Mouse (Mus musculus) Patski (cell line): ENCODE measurements at regions not wholly inside any gene's neighbourhood (a gene's known extent, or its start where the extent isn't known, plus 50 kb on each side); places are given as distances from the start of the nearest gene placed in this dataset.

Source experiments
- ATAC-seq: fragments of 100-300 bp; one replicate; pipeline ENCODE4 v1.8.0; 2021
- CTCF ChIA-PET: fragments of 350-600 bp; sonication (Branson Sonifier 250); formaldehyde crosslinking; loops from one replicate; lab custom pipeline; 2022; ENCODE audit warnings: inconsistent platforms; lab: Charles Lee
- POLR2A ChIA-PET: fragments of 350-600 bp; sonication (Branson Sonifier 250); formaldehyde crosslinking; loops from one replicate; lab custom pipeline; 2022; ENCODE audit warnings: antibody characterized with exemption, inconsistent platforms; lab: Charles Lee
- DNase-seq: peaks from one replicate; pipeline ENCODE4 v3.0.0-alpha.2; 2011; ENCODE audit warnings: low read depth, low spot score
- H3K27me3 ChIP-seq: fragments of 371-371 bp; one replicate; pipeline ENCODE4 v1.5.1; 2021
- CTCF ChIP-seq: fragments of 100-300 bp; IDR thresholded peaks from one replicate; pipeline ENCODE4 v1.5.1; 2021
- in situ Hi-C: fragments of 300-500 bp; cut with MboI; formaldehyde crosslinking; loops from 3 replicates; pipeline ENCODE4 v1.11.1; 2018; ENCODE audit warnings: low pct_unique_long_range_greater_than_20kb, mixed read lengths

DNA sequence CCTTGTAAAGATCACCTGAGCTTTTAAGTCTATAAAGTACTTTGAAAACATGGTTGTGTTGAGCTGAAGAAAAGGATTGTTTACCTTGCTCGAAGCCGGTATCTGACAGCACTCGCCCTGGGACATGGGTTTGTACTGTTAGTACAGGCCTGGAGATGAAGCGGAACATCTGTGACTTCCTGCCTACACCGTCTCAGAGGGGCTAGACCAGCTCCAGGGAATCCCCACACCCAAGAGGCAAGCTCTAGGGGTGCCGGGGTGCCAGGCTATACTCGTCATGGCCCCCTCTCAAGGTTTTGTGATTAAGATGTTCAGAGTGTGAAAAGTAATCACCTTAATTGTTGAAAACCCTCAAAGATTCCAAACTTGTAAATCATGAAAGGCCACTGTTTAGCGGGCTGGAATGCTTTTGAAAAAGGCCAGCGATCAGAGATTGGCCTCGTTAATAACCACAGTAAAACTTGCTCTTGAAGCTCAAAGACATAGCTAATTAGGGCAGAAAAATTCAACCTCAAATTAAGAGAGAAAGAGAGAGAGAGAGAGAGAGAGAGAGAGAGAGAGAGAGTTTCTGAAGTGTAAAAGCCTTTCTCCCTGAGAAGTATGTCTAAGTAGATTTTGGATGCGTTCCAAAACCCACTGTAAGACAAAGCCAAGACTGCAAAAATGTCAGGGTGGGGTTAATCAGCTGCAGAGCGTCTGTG, 202.9 kb downstream of the Mycn start:
- ChIA-PET CTCF (no interaction called here), POLR2A (interaction anchor here (0.6 to 0.7 kb wide), 2 partner anchors 143 to 428 kb away, joined by 3 to 4 read pairs; no protein-coding TSS in a partner anchor)
- DNase-seq: peak; percentile 55
- in situ Hi-C loops: no loop called here
- peak; percentile 62 for ATAC-seq
- H3K27me3 ChIP-seq: no peaks in the 10 kb centered on the region
- no peak for TF ChIP-seq CTCF

DNA sequence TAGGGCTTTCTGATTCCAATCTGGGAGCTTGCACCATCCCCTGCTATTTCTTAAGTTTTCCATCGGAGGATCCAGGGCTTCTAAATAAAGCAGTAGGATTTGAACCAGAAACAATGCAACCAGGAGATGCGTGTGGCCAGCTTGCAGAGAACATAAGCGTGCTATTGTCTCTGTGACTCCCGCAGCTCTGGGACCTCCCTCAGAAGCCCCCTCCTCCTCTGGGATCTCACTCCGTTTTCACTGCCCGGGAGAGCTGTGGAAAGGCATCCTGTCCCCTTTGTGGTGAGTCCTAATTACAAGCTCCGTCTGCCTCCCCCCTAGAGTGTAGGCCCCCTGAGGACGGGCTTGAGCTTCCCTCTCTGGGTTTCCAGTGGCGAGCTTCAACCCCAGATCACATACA, 215.9 kb downstream of the Mycn start:
- CTCF ChIA-PET: no interaction called here
- in situ Hi-C loops: no loop called here
- ATAC-seq: no peak
- no peaks in the 10 kb centered on the region for H3K27me3 ChIP-seq
- POLR2A ChIA-PET: no interaction called here
- DNase-seq: no peak
- no peak for TF ChIP-seq CTCF

GRCm38 (mm10) chr12:12725075-12725474, 216.6 kb downstream of the Mycn start:
- no peaks in the 10 kb centered on the region for H3K27me3 ChIP-seq
- no peak for TF ChIP-seq CTCF
- ATAC-seq (no peak), DNase-seq (no peak)
- in situ Hi-C loops: no loop called here
- ChIA-PET POLR2A (no interaction called here), CTCF (no interaction called here)

GRCm38 (mm10) chr12:12723724-12724487, 217.8 kb downstream of the Mycn start:
- ChIA-PET POLR2A (interaction anchor here (0.6 kb wide), 1 partner anchor 11 kb away, joined by 3 read pairs; no protein-coding TSS in a partner anchor), CTCF (interaction anchor here (1.3 kb wide), 2 partner anchors 8 to 10 kb away, joined by 3 to 4 read pairs; no protein-coding TSS in a partner anchor)
- DNase-seq: no peak
- in situ Hi-C loops: no loop called here
- H3K27me3 ChIP-seq: peaks cover 2% of the 10 kb centered on the region
- no peak for TF ChIP-seq CTCF
- no peak for ATAC-seq

DNA sequence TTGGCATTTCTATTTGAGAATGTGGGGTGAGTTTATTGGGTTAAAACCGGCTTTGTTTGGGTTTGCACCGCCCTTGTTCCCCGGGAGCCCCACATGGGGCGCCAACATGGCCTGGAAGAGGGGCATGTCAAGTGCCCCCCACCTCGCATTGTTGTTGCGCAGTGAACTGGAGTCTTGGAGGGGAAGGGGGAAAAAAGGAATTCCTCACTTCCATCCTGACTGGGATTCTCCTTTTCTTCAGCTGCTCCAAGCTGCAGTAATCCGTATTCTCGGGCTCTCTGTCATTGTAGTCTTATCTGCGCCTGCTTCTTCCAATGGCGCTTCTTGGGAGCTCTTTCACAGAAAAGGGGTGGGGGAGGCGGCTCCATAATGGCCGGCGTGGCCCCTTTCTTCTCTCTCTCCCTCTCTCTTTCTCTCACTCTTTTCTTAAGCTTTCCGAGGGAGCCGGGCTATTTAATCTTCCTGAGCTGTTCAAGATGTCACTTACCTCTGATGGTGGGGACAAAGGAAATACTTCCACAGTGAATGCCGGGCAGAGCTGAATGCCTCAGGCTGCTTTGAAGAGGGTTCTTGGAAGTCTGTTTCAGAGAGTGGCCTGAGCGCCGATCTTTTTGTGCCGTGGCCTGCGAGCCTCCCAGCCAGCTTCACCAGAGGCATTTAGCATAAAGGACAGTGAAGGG, 218.6 kb downstream of the Mycn start:
- in situ Hi-C loops: no loop called here
- H3K27me3 ChIP-seq: peaks cover 2% of the 10 kb centered on the region
- ChIA-PET CTCF (interaction anchor here (1.3 kb wide), 2 partner anchors 9 to 10 kb away, joined by 3 to 4 read pairs; no protein-coding TSS in a partner anchor), POLR2A (no interaction called here)
- ATAC-seq (no peak), DNase-seq (no peak)
- no peak for TF ChIP-seq CTCF

GRCm38 (mm10) chr12:12716691-12717090, 225.0 kb downstream of the Mycn start:
- TF ChIP-seq CTCF: no peak
- in situ Hi-C loops: no loop called here
- no peak for DNase-seq
- H3K27me3 ChIP-seq: peaks cover 2% of the 10 kb centered on the region
- POLR2A ChIA-PET: no interaction called here
- CTCF ChIA-PET: no interaction called here
- ATAC-seq: no peak

GRCm38 (mm10) chr12:12715956-12716669, 225.6 kb downstream of the Mycn start:
- DNase-seq (no peak), ATAC-seq (no peak)
- in situ Hi-C loops: no loop called here
- POLR2A ChIA-PET: interaction anchor here (0.7 kb wide), 1 partner anchor 18 kb away, joined by 3 read pairs; no protein-coding TSS in a partner anchor
- no peak for TF ChIP-seq CTCF
- H3K27me3 ChIP-seq: peaks cover 2% of the 10 kb centered on the region
- CTCF ChIA-PET: no interaction called here

DNA sequence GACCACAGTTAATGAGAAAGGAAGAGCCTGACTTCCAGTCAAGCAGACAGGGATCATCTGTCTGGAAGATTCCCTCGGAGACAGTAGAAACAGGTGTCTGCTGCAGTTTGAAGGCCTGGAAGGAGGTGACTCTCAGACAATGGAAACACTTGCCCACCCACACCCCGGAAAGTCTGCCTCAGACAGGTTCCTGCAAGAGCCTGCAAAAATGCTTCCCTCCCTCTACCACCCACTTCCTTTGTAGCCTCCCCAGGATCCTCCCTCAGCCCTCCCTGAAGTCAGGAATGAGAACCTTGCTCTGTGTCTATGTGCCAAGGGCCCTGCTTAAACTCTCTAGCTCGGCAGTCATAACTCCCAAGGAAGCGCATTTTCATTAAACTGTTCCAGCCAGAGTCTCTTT, 226.2 kb downstream of the Mycn start:
- H3K27me3 ChIP-seq: peaks cover 2% of the 10 kb centered on the region
- DNase-seq (no peak), ATAC-seq (no peak)
- in situ Hi-C loops: no loop called here
- ChIA-PET POLR2A (interaction anchor here (0.7 kb wide), 1 partner anchor 18 kb away, joined by 3 read pairs; no protein-coding TSS in a partner anchor), CTCF (no interaction called here)
- no peak for TF ChIP-seq CTCF

DNA sequence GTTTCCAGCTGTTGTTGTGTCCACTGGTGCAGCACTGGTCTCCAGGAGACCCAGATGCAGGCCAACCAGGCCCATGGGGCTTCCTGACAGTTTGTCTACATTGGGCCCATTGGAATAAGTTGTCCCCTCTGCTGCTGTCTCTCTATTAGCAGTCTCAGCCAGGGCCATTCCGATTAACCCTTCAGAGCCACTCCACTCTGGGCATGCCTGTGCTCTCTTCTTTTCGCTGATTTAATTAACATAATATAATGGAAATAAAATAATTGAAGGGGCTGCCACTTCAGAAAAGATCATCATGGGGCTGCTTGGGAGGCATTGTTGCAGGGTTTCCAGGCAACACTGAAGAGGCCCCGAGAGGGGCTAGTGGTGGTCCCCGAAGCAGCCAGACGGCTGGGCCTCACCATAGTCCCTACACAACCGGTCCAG, 231.5 kb downstream of the Mycn start:
- no peak for ATAC-seq
- in situ Hi-C loops: no loop called here
- POLR2A ChIA-PET: no interaction called here
- TF ChIP-seq CTCF: no peak
- no peaks in the 10 kb centered on the region for H3K27me3 ChIP-seq
- CTCF ChIA-PET: no interaction called here
- no peak for DNase-seq

DNA sequence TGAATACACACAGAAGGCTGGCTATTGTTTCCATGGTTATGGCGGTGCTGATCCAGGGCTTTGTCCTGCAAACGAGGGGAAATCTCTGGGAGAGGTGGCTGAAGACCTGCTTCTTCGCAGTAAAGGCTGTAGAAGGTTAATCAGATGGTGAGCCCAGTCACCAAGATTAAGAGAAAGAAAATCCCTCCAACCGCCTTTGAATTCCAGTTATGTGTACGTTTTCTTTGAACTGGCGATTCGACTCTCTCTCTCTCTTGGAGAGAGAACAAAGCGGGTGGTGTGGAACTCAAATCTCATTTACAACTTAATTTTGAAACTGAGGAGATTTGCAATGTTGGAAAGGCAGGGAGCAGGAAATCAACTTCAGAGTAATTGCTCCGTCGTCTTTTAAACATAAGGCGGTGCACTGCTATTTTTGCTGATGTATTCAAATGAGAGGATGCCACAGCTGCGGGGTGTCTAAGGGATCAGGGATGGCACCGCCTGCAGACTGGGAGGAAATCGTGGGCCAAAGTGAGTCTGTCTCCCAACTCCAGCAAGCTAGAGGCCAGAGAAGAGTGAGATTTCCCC, 232.7 kb downstream of the Mycn start:
- CTCF ChIA-PET: no interaction called here
- POLR2A ChIA-PET: no interaction called here
- no peak for DNase-seq
- ATAC-seq: no peak
- H3K27me3 ChIP-seq: no peaks in the 10 kb centered on the region
- no peak for TF ChIP-seq CTCF
- in situ Hi-C loops: no loop called here
